Mouse (Mus musculus): ENCODE data around the gene Scgb2b7.
"Not testable (repeated sequence)": the region's sequence is repeated elsewhere in the genome, so short reads cannot be mapped to it uniquely, and the experiment has no call there.

Scgb2b7 gene

DNA sequence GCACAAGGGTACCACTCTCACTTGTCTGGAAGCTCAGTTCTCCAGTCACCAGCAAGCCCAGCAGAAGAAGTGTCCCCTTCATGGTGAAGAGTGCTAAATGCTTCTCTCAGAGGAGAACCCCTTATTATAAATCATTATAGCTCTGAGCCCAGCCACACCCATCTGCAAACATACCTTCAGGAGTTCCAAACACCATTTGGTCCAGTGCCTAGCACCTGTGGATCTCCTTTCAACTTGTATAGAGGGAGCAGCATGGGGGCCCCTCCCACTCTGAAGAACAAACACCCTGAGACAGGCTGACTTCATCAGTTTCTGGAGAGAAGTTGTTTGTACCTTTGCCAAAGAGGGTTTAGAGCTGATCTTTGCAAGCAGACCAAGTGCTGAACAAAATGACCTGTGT lies at the start of gene Scgb2b7:
TSS of gene Scgb2b7 (minus strand) at position 101 of the 400 bp plus-strand sequence.
- DNase-seq = not testable (repeated sequence)

- DNase-seq = not testable (repeated sequence)
Observed at GRCm38 (mm10) chr7:31712365-31712764, 6.8 kb upstream of the Scgb2b7 start, which contains the start of gene Scgb1b7. Gene Scgb1b7 (plus strand): TSS chr7:31712665.
